Mouse (Mus musculus) olfactory bulb, adult 2 months (tissue): ENCODE results near the gene Pkd1l3. TPM values are rescaled to one million over a fixed set of nuclear protein-coding genes. Genes with fewer than 3 reads are reported as not detected.

Experiments used
- H3K27ac ChIP-seq: fragments of 200-500 bp; 2 replicates; pipeline ENCODE4 v1.5.1; 2012; ENCODE audit warnings: low read depth, low read length; ENCODE audit not compliant: insufficient read depth
- H3K4me1 ChIP-seq: fragments of 200-500 bp; 2 replicates; pipeline ENCODE4 v1.6.1; 2012; ENCODE audit warnings: low read length; ENCODE audit not compliant: control insufficient read depth, insufficient read depth
- H3K4me3 ChIP-seq: fragments of 200-500 bp; 2 replicates; pipeline ENCODE4 v1.5.1; 2012; ENCODE audit warnings: mild to moderate bottlenecking, low read depth, low read length, moderate library complexity; ENCODE audit not compliant: insufficient read depth
- CTCF ChIP-seq: fragments of 200-500 bp; IDR thresholded peaks from 2 replicates; pipeline ENCODE4 v1.5.1; 2012; ENCODE audit warnings: low read depth, mild to moderate bottlenecking, low read length, moderate library complexity; ENCODE audit not compliant: insufficient read depth
- POLR2A ChIP-seq: fragments of 200-500 bp; IDR thresholded peaks from 2 replicates; pipeline ENCODE4 v1.6.1; 2012; ENCODE audit warnings: mild to moderate bottlenecking, low read depth, low read length, moderate library complexity; ENCODE audit not compliant: insufficient read depth
- WGBS: fragments of 180-500 bp; shearing (Covaris S2); methylation state at CpG from one replicate; pipeline ENCODE4 v1.1.7; 2018; 5-methylcytosine and 5-hydroxymethylcytosine counted together
- polyA plus RNA-seq: library from polyadenylated mRNA; stranded (reverse); fragments of >200 nt; gene quantifications from 2 replicates; pipeline ENCODE4 v1.2.4, GENCODE M21; 2012; ENCODE audit warnings: low replicate concordance; ENCODE audit not compliant: missing spikeins, insufficient read depth, insufficient read length

Pkd1l3 gene
- polyA plus RNA-seq, 1 experiment = not detected

DNA sequence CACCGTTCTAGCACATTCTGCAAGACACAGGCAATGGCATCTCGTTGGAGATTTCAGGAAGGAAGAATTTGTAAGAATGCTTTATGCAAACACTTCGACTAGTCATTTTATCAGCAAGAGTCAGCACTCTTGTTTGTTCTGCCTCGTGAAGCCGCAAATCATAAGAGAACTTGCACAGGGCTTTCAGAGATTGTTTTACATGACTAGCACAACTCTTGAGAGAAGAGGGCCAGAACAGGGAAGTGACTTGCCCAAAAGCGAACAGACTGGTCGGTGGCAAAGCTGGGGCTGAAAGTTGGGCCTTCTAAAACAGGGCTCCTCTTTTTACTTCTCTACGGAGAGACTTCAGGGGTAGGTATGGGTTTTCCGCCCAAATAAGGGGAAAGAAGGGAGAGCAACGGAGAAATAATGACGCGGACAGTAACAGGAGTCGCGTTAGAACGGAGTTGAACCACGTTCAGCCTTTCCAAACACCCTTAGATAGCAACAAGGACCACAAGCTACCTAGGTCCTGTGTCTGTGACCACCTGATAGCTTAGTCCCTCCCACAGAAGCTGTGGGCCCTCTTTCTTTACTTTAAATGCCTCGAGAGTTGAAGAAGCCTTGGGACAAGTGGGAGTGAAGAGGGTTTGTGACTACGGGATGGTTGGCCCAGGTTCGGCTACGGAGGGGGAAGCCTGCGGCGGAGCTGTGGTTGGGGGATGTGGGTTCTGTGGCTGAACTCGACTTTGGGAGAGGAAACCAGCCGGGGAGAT is 90.4 kb downstream of the Pkd1l3 start:
- Histone ChIP-seq H3K4me1 (peaks cover 5% of the 10 kb centered on the region), H3K27ac (peak overlapping the region; percentile 21; the same call in 1 of the 2 replicates), H3K4me3 (peak overlapping the region; percentile 99)
- no peak for TF ChIP-seq POLR2A
- no peak for TF ChIP-seq CTCF
- 15% methylated on average over 24 of the region's 24 CpGs for WGBS

DNA sequence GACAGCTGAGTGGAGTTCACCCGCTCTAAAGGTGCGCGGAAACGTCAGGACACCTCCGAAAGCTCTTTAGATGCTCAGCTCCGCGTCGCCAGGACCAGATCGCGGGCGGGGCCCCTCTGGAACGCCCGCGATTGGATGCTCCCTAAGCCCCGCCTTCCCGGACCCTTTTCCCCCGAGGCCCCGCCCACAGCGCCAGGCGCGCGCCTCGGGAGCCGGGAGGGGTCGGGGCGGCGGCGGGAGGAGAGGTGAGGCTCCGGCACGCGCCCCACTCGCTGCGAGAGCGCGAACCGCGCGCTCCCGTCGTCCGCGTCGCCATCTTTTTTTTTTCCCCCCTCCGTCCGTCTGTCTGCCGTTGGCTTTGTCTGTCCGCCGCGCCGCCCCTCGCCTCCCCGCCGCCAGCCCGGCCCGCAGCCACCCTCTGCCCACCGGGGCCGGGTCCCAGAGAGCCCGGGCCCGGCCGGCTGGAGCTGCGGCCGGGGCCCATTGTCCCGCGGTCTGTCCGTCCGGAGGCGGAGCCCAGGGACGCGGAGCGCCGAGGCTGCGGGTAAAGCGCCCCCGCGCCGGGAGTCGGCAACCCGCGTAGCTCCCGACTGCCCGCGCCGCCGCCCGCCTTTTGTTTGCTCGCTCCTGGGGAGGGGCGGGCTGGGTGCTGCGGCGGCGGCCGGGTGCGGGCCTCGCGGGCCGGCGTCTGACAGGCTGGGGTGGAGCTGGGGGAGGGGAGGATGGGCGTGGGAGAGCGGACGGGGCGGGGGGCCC is 91.2 kb downstream of the Pkd1l3 start, which contains the start of gene Zfp821:
Gene Zfp821, plus strand, starts transcription at position 227 of the 756 bp plus-strand sequence.
- TF ChIP-seq POLR2A (peak; percentile 78; the same call in 1 of the 2 replicates), CTCF (no peak)
- WGBS = under 1% methylated on average over 87 of the region's 100 CpGs
- Histone ChIP-seq H3K4me3 (peak within 1 kb of the TSS; percentile 99), H3K4me1 (peaks cover 5% of the 10 kb centered on the region), H3K27ac (peak within 1 kb of the TSS; percentile 74)

DNA sequence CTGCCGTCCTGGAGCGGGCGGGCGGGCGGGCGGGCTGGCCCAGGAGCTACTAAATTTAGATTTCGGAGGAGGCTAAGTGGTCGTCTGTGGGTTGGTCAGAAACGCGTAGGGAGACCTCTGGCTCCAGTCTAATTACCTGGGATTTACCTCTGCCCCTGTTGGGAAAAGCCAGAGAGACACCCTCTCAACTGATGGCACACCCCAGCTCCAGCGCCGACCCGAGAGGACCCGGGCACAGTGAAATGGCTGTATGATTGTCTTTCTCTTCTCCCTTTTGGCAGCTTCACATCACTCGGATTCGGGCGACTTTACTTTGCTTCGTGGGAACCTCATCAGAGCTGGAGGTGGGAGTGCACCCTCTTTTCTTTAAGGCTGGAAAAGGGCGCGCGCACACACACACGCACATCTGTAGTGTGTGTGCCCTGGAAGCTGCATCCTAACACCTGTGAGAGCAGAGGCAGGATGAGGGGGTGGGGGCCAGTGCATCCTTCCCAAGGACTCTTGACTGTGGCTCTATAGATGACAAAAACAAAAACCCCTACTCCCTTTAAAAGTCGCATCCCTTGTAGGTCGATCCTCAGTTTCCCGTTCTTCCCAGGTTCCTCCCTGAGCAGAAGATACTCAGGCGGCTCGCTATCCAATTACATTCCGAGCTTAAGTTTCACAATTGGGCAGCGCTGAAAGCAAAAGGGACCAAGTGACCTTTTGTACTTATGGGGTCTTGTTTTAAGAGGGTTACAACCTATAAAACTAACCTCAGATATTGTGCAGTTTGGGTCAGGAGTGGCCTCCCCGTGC is 92.0 kb downstream of the Pkd1l3 start:
- H3K4me3 ChIP-seq = peak overlapping the region; percentile 99
- no peak overlapping the region for H3K27ac ChIP-seq
- peaks cover 5% of the 10 kb centered on the region for H3K4me1 ChIP-seq
- 2% methylated on average over 30 of the region's 30 CpGs for WGBS
- TF ChIP-seq POLR2A = no peak
- peak; percentile 24; the same call in 1 of the 2 replicates for TF ChIP-seq CTCF

DNA sequence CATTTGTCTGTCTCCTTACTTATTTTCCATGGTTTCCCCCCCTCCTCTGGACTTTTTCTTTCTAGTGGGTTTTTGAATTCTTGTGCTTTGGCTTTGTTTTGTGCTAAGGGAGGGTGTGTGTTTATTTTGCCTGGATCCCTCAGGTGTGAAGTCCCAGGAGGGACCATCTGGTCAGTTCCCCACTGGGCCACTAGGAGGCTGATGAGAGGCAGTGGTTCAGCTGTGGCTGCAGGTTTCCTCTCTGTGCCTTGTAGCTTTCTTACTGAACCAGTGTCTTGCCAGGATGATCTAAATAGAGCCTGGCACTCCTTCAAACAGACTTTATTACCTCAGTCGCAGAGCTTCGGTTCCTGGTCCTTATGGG is 92.5 kb downstream of the Pkd1l3 start:
- TF ChIP-seq CTCF = peak; percentile 70; the same call in 1 of the 2 replicates
- no peak for TF ChIP-seq POLR2A
- peaks cover 5% of the 10 kb centered on the region for H3K4me1 ChIP-seq
- no peak overlapping the region for H3K27ac ChIP-seq
- 3% methylated on average over 2 of the region's 2 CpGs for WGBS
- no peak overlapping the region for H3K4me3 ChIP-seq

DNA sequence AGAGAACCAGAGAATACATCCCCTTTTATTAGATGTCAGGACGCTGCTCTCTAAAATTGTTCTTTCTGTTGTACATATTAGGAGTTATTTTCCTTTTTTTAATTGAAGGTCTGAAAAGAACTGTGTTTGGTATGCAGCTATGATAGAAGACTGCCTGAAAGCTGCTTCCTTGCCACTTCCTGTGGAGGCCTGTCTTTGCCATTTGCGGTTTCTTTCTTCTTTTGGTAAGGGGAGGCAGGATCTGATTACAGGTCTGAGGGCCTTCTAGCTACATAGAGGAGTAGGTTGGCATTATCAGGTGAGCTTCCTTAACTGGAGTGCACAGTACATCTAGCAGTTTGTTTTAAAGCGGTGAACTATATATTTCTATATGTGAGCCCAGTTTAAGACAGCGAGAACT is 93.6 kb downstream of the Pkd1l3 start:
- Histone ChIP-seq H3K4me1 (peaks cover 5% of the 10 kb centered on the region), H3K4me3 (no peak overlapping the region), H3K27ac (no peak overlapping the region)
- no peak for TF ChIP-seq POLR2A
- TF ChIP-seq CTCF = no peak
- WGBS = 93% methylated on average over 4 of the region's 4 CpGs

DNA sequence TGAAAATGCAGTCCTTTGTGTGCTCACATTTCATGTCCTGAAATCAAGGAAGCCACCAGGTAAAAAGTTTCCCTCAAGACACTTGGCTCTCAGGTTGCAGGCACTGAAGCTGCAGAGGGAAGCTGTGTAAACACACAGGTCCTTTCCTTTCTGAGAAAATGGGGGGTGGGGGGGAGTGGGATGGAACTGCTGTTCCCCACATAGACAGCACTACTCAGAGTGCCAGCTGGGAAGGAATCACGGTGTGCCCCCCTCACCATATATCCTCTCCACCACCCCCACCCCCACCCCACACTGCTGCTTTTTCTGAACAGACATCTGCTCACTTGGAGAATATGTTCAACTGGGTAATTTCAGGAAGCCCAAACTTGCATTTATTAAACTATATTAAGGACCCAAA is 98.2 kb downstream of the Pkd1l3 start:
- Histone ChIP-seq H3K4me3 (no peak overlapping the region), H3K4me1 (no peaks in the 10 kb centered on the region), H3K27ac (no peak overlapping the region)
- TF ChIP-seq CTCF = no peak
- no peak for TF ChIP-seq POLR2A
- 67% methylated on average over 1 of the region's 1 CpGs for whole genome bisulfite sequencing

DNA sequence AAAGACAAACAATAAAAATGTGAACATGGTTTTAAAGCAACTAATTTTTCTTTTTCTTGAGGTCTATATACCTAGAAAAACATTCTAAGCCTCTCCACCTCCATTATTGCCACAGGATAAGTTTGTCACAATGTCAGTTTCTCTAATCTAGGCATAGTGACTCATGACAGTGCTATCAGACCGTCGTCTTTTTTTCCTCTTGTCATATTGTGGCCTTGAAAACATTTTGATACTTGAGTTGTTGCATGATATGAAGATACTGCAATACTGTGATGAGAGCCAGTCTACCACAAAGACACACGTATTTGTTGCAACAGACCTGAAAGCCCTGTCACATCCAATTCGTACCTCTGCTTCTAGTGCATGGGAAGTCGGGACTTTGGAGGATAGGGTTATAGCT is 100.6 kb downstream of the Pkd1l3 start:
- WGBS = 95% methylated on average over 5 of the region's 5 CpGs
- no peaks in the 10 kb centered on the region for H3K4me1 ChIP-seq
- no peak overlapping the region for H3K4me3 ChIP-seq
- TF ChIP-seq POLR2A (no peak), CTCF (no peak)
- H3K27ac ChIP-seq = no peak overlapping the region

Other genes starting within 250 kb of the Pkd1l3 start
- not detected in 2 replicates for gene Pmfbp1, start 120.5 kb upstream of the Pkd1l3 start, polyA plus RNA-seq
- 90.7 TPM in 1 of 2 replicates, not detected in the other for gene Dhx38, start 48.7 kb upstream of the Pkd1l3 start, polyA plus RNA-seq
- gene Txnl4b, start 48.6 kb upstream of the Pkd1l3 start, polyA plus RNA-seq = not detected in 2 replicates
- gene Hp, start 35.3 kb upstream of the Pkd1l3 start, polyA plus RNA-seq = not detected in 2 replicates
- gene Dhodh, start 5.8 kb upstream of the Pkd1l3 start, polyA plus RNA-seq = not detected in 2 replicates
- 88.0 TPM in 1 of 2 replicates, not detected in the other for gene Ist1, start 78.7 kb downstream of the Pkd1l3 start, polyA plus RNA-seq
- not detected in 2 replicates for gene Zfp821, start 91.0 kb downstream of the Pkd1l3 start, polyA plus RNA-seq
- not detected in 2 replicates for gene Atxn1l, start 123.2 kb downstream of the Pkd1l3 start, polyA plus RNA-seq
- gene Ap1g1, start 164.0 kb downstream of the Pkd1l3 start, polyA plus RNA-seq = not detected in 2 replicates